Mouse (Mus musculus) midbrain, embryonic 15.5 days (tissue): ENCODE measurements around the gene 1700123O20Rik. TPM values are rescaled to one million over a fixed set of nuclear protein-coding genes. Genes with fewer than 3 reads are reported as not detected.

Experiments
- ATAC-seq: fragments of 200-750 bp; cut with Nextera tagmentation; replicated peaks from 2 replicates; pipeline ENCODE4 v1.8.0; 2017; ENCODE audit warnings: moderate TSS enrichment
- H3K27ac ChIP-seq: fragments of 300-500 bp; sonication (generic); 2 replicates; pipeline ENCODE4 v1.5.1; 2015; ENCODE audit warnings: mild to moderate bottlenecking, inconsistent platforms
- H3K27me3 ChIP-seq: fragments of 300-500 bp; sonication (generic); replicated peaks from 2 replicates; pipeline ENCODE4 v1.6.1; 2015; ENCODE audit warnings: inconsistent platforms
- H3K36me3 ChIP-seq: fragments of 300-500 bp; sonication (generic); replicated peaks from 2 replicates; pipeline ENCODE4 v1.6.1; 2015; ENCODE audit warnings: inconsistent platforms
- H3K4me1 ChIP-seq: fragments of 300-500 bp; sonication (generic); 2 replicates; pipeline ENCODE4 v1.6.1; 2015; ENCODE audit warnings: inconsistent platforms
- H3K4me2 ChIP-seq: fragments of 300-500 bp; sonication (generic); 2 replicates; pipeline ENCODE4 v1.6.1; 2015; ENCODE audit warnings: inconsistent platforms, mild to moderate bottlenecking, moderate library complexity
- H3K4me3 ChIP-seq: fragments of 300-500 bp; sonication (generic); 2 replicates; pipeline ENCODE4 v1.5.1; 2015; ENCODE audit warnings: mild to moderate bottlenecking, inconsistent platforms
- H3K9ac ChIP-seq: fragments of 300-500 bp; sonication (generic); 2 replicates; pipeline ENCODE4 v1.6.1; 2015; ENCODE audit warnings: mild to moderate bottlenecking, inconsistent platforms
- H3K9me3 ChIP-seq: fragments of 300-500 bp; sonication (generic); 2 replicates; pipeline ENCODE4 v1.6.1; 2016; ENCODE audit warnings: inconsistent platforms
- WGBS: fragments of 180-500 bp; shearing (Covaris S2); methylation state at CpG from one replicate; pipeline ENCODE4 v1.1.7; 2015; ENCODE audit warnings: mixed read lengths; 5-methylcytosine and 5-hydroxymethylcytosine counted together
- polyA plus RNA-seq: library from polyadenylated mRNA; unstranded; fragments of >200 nt; fragmentation: Nextera tagmentation; extraction: Ambion mirVana; gene quantifications from 2 replicates; pipeline ENCODE4 v1.2.1, GENCODE M21; 2015

Gene 1700123O20Rik
- polyA plus RNA-seq: 65.5 and 65.6 TPM in 2 replicates

- under 1% methylated on average over 41 of the region's 41 CpGs for WGBS
These were observed at the start of gene 1700123O20Rik for GRCm38 (mm10) chr14:54686063-54686521. Gene 1700123O20Rik (plus strand): TSS chr14:54686216.

GRCm38 (mm10) chr14:54636954-54637353 is 49.1 kb upstream of the 1700123O20Rik start:
- ATAC-seq: no peak
- H3K4me1 ChIP-seq: peaks cover 20% of the 10 kb centered on the region
- no peaks in the 10 kb centered on the region for H3K9me3 ChIP-seq
- H3K36me3 ChIP-seq: peaks cover 25% of the 10 kb centered on the region
- H3K27ac ChIP-seq: no peak overlapping the region
- no peak overlapping the region for H3K4me3 ChIP-seq
- no peaks in the 10 kb centered on the region for H3K27me3 ChIP-seq
- WGBS: 47% methylated on average over 8 of the region's 8 CpGs
- H3K4me2 ChIP-seq: no peak overlapping the region
- no peak overlapping the region for H3K9ac ChIP-seq

More at GRCm38 (mm10) chr14:54686063-54686521, at the start of gene 1700123O20Rik:
- no peaks in the 10 kb centered on the region for H3K9me3 ChIP-seq
- peaks cover 14% of the 10 kb centered on the region; the same call in 1 of the 2 replicates for H3K36me3 ChIP-seq
- H3K4me2 ChIP-seq: peak within 1 kb of the TSS; percentile 76
- peak within 1 kb of the TSS; percentile 87 for H3K9ac ChIP-seq
- H3K4me3 ChIP-seq: peak within 1 kb of the TSS; percentile 60
- peaks cover 41% of the 10 kb centered on the region for H3K4me1 ChIP-seq
- peak; percentile 84 for ATAC-seq
- H3K27me3 ChIP-seq: no peaks in the 10 kb centered on the region
- H3K27ac ChIP-seq: peak within 1 kb of the TSS; percentile 94

- Histone ChIP-seq H3K27me3 (no peaks in the 10 kb centered on the region), H3K9ac (no peak overlapping the region), H3K27ac (no peak overlapping the region), H3K4me3 (no peak overlapping the region), H3K4me1 (peaks cover 23% of the 10 kb centered on the region), H3K36me3 (peaks cover 26% of the 10 kb centered on the region), H3K4me2 (peak overlapping the region; percentile 92; the same call in 1 of the 2 replicates), H3K9me3 (no peaks in the 10 kb centered on the region)
- ATAC-seq: no peak
- 82% methylated on average over 5 of the region's 5 CpGs for WGBS
These were observed 47.8 kb upstream of the 1700123O20Rik start for GRCm38 (mm10) chr14:54638210-54638609.

GRCm38 (mm10) chr14:54640121-54640520 is 45.9 kb upstream of the 1700123O20Rik start:
- peaks cover 40% of the 10 kb centered on the region for H3K36me3 ChIP-seq
- H3K4me1 ChIP-seq: peaks cover 23% of the 10 kb centered on the region
- 15% methylated on average over 4 of the region's 4 CpGs for WGBS
- H3K9ac ChIP-seq: peak overlapping the region; percentile 26; the same call in 1 of the 2 replicates
- ATAC-seq: no peak
- H3K4me3 ChIP-seq: peak overlapping the region; percentile 60
- no peaks in the 10 kb centered on the region for H3K9me3 ChIP-seq
- no peaks in the 10 kb centered on the region for H3K27me3 ChIP-seq
- peak overlapping the region; percentile 92 for H3K4me2 ChIP-seq
- H3K27ac ChIP-seq: no peak overlapping the region

GRCm38 (mm10) chr14:54640946-54641304 is 45.1 kb upstream of the 1700123O20Rik start, which contains the start of gene Gm17606:
Gene Gm17606 (plus strand): TSS chr14:54640952.
- Histone ChIP-seq H3K36me3 (peaks cover 44% of the 10 kb centered on the region), H3K4me1 (peaks cover 23% of the 10 kb centered on the region), H3K4me2 (peak within 1 kb of the TSS; percentile 92), H3K27ac (peak within 1 kb of the TSS; percentile 91), H3K9me3 (no peaks in the 10 kb centered on the region), H3K9ac (peak within 1 kb of the TSS; percentile 91), H3K4me3 (peak within 1 kb of the TSS; percentile 60), H3K27me3 (no peaks in the 10 kb centered on the region)
- ATAC-seq: no peak
- under 1% methylated on average over 28 of the region's 28 CpGs for WGBS

GRCm38 (mm10) chr14:54641305-54641969 is 44.6 kb upstream of the 1700123O20Rik start, which contains the start of gene Cdh24:
Gene Cdh24 (minus strand): TSS chr14:54641364.
- peak within 1 kb of the TSS; percentile 92 for H3K4me2 ChIP-seq
- peak; percentile 92 for ATAC-seq
- peak within 1 kb of the TSS; percentile 60 for H3K4me3 ChIP-seq
- peak within 1 kb of the TSS; percentile 91 for H3K9ac ChIP-seq
- H3K27me3 ChIP-seq: no peaks in the 10 kb centered on the region
- H3K36me3 ChIP-seq: peaks cover 46% of the 10 kb centered on the region
- WGBS: under 1% methylated on average over 51 of the region's 52 CpGs
- peak within 1 kb of the TSS; percentile 91 for H3K27ac ChIP-seq
- H3K4me1 ChIP-seq: peaks cover 23% of the 10 kb centered on the region
- no peaks in the 10 kb centered on the region for H3K9me3 ChIP-seq

- no peak overlapping the region for H3K4me2 ChIP-seq
- peak overlapping the region; percentile 91 for H3K27ac ChIP-seq
- H3K36me3 ChIP-seq: peaks cover 53% of the 10 kb centered on the region
- H3K4me3 ChIP-seq: no peak overlapping the region
- 77% methylated on average over 25 of the region's 25 CpGs for WGBS
- H3K4me1 ChIP-seq: peaks cover 23% of the 10 kb centered on the region
- H3K9me3 ChIP-seq: no peaks in the 10 kb centered on the region
- ATAC-seq: no peak
- H3K9ac ChIP-seq: no peak overlapping the region
- H3K27me3 ChIP-seq: no peaks in the 10 kb centered on the region
These were observed 43.6 kb upstream of the 1700123O20Rik start for GRCm38 (mm10) chr14:54642224-54642944.

GRCm38 (mm10) chr14:54643011-54643410 is 43.0 kb upstream of the 1700123O20Rik start:
- Histone ChIP-seq H3K36me3 (peaks cover 56% of the 10 kb centered on the region), H3K4me2 (no peak overlapping the region), H3K4me3 (no peak overlapping the region), H3K9me3 (no peaks in the 10 kb centered on the region), H3K27ac (0 out of 2 replicates have a peak overlapping the region, but pooled peaks have one; percentile 26), H3K9ac (no peak overlapping the region), H3K4me1 (peaks cover 25% of the 10 kb centered on the region), H3K27me3 (no peaks in the 10 kb centered on the region)
- WGBS: 82% methylated on average over 2 of the region's 2 CpGs
- no peak for ATAC-seq

GRCm38 (mm10) chr14:54644294-54644693 is 41.7 kb upstream of the 1700123O20Rik start:
- H3K9ac ChIP-seq: no peak overlapping the region
- peaks cover 56% of the 10 kb centered on the region for H3K36me3 ChIP-seq
- no peak overlapping the region for H3K27ac ChIP-seq
- no peak overlapping the region for H3K4me2 ChIP-seq
- 96% methylated on average over 9 of the region's 9 CpGs for WGBS
- ATAC-seq: no peak
- H3K4me3 ChIP-seq: no peak overlapping the region
- no peaks in the 10 kb centered on the region for H3K9me3 ChIP-seq
- no peaks in the 10 kb centered on the region for H3K27me3 ChIP-seq
- H3K4me1 ChIP-seq: peaks cover 27% of the 10 kb centered on the region

- H3K4me2 ChIP-seq: no peak overlapping the region
- H3K27ac ChIP-seq: no peak overlapping the region
- no peak for ATAC-seq
- H3K9ac ChIP-seq: no peak overlapping the region
- no peak overlapping the region for H3K4me3 ChIP-seq
- no peaks in the 10 kb centered on the region for H3K27me3 ChIP-seq
- WGBS: 96% methylated on average over 17 of the region's 17 CpGs
- H3K9me3 ChIP-seq: no peaks in the 10 kb centered on the region
- peaks cover 37% of the 10 kb centered on the region for H3K4me1 ChIP-seq
- peaks cover 61% of the 10 kb centered on the region for H3K36me3 ChIP-seq
These were observed 39.6 kb upstream of the 1700123O20Rik start for GRCm38 (mm10) chr14:54646455-54646854.

GRCm38 (mm10) chr14:54646898-54647636 is 38.9 kb upstream of the 1700123O20Rik start:
- Histone ChIP-seq H3K4me3 (no peak overlapping the region), H3K4me2 (no peak overlapping the region), H3K27ac (no peak overlapping the region), H3K36me3 (peaks cover 61% of the 10 kb centered on the region), H3K9ac (no peak overlapping the region), H3K27me3 (no peaks in the 10 kb centered on the region), H3K4me1 (peaks cover 39% of the 10 kb centered on the region), H3K9me3 (no peaks in the 10 kb centered on the region)
- 94% methylated on average over 8 of the region's 8 CpGs for WGBS
- ATAC-seq: no peak

- Histone ChIP-seq H3K27me3 (no peaks in the 10 kb centered on the region), H3K36me3 (peaks cover 53% of the 10 kb centered on the region), H3K27ac (no peak overlapping the region), H3K4me3 (no peak overlapping the region), H3K9me3 (no peaks in the 10 kb centered on the region), H3K9ac (no peak overlapping the region), H3K4me1 (peaks cover 44% of the 10 kb centered on the region), H3K4me2 (no peak overlapping the region)
- WGBS: 60% methylated on average over 4 of the region's 4 CpGs
- ATAC-seq: no peak
These were observed 38.1 kb upstream of the 1700123O20Rik start for GRCm38 (mm10) chr14:54647900-54648299.
